ENCODE assay signal across 1 mouse cellular context in genomic region chr9:57650786-57651311, GRCm38 (mm10).
A peak's percentile ranks its signal among the peaks of the same experiment; 100 is the strongest.
TF ChIP-seq lines count a peak whose summit lies in the region.

No protein-coding gene starts in this region.

TF ChIP-seq in MEL, 35 proteins besides CTCF, POLR2A, EP300 and RAD21:
- TF ChIP-seq ETS1 (IDR thresholded peaks at IDR 0.05; ENCODE audit: low read depth, low read length), result peak; percentile 43; the same call in 1 of the 2 replicates
- peak; percentile 68 for TF ChIP-seq SIN3A (IDR thresholded peaks at IDR 0.05; ENCODE audit: low read length)
- TF ChIP-seq MAZ (IDR thresholded peaks at IDR 0.05; ENCODE audit: low read depth, low read length), result 0 out of 2 replicates have a peak, but pooled peaks have one; percentile 12
- no peak for TF ChIP-seq MAFK (IDR thresholded peaks at IDR 0.05; ENCODE audit: borderline replicate concordance, low read depth, low read length)
- no peak for TF ChIP-seq POLR2AphosphoS2 (IDR thresholded peaks at IDR 0.05; ENCODE audit: low read length)
- TF ChIP-seq BHLHE40 (IDR thresholded peaks at IDR 0.05; ENCODE audit: borderline replicate concordance, low read depth, low read length), result no peak
- TF ChIP-seq CHD2 (IDR thresholded peaks at IDR 0.05; ENCODE audit: low read length), result 0 out of 2 replicates have a peak, but pooled peaks have one; percentile 18
- TF ChIP-seq TBP (IDR thresholded peaks at IDR 0.05; ENCODE audit: low read depth, low read length), result peak; percentile 68
- TF ChIP-seq RCOR1 (IDR thresholded peaks at IDR 0.05; ENCODE audit: low read depth, low read length), result peak; percentile 70
- peak; percentile 60 for TF ChIP-seq ELF1 (IDR thresholded peaks at IDR 0.05; ENCODE audit: low read depth, low read length)
- peak; percentile 61 for TF ChIP-seq NELFE (IDR thresholded peaks at IDR 0.05; ENCODE audit: low read depth, low read length)
- TF ChIP-seq NRF1 (IDR thresholded peaks at IDR 0.05; ENCODE audit: insufficient read depth, low read depth, low read length, poor library complexity, severe bottlenecking), result no peak
- TF ChIP-seq MYC (IDR thresholded peaks at IDR 0.05; ENCODE audit: low read depth, low read length), result 0 out of 2 replicates have a peak, but pooled peaks have one; percentile 64
- peak; percentile 6; the same call in 1 of the 2 replicates for TF ChIP-seq GATA1 (IDR thresholded peaks at IDR 0.05; ENCODE audit: low read depth, low read length)
- TF ChIP-seq MYB (IDR thresholded peaks at IDR 0.05; ENCODE audit: low read depth, low read length), result no peak
- TF ChIP-seq TAL1 (IDR thresholded peaks at IDR 0.05; ENCODE audit: low read length), result 0 out of 2 replicates have a peak, but pooled peaks have one; percentile 4
- no peak for TF ChIP-seq POLR2AphosphoS5 (IDR thresholded peaks at IDR 0.05; ENCODE audit: borderline replicate concordance, low read depth, low read length)
- TF ChIP-seq MAX (IDR thresholded peaks at IDR 0.05; ENCODE audit: low read length), result 0 out of 2 replicates have a peak, but pooled peaks have one; percentile 32
- TF ChIP-seq UBTF (IDR thresholded peaks at IDR 0.05; ENCODE audit: borderline replicate concordance, insufficient read depth, low read depth, low read length), result no peak
- peak; percentile 55; the same call in 1 of the 2 replicates for TF ChIP-seq MXI1 (IDR thresholded peaks at IDR 0.05; ENCODE audit: low read depth, low read length)
TF ChIP-seq in MEL: peak in this region for 13.
